Mouse (Mus musculus) forebrain, embryonic 16.5 days (tissue): ENCODE results near the gene Chid1. TPM values are rescaled to one million over a fixed set of nuclear protein-coding genes. Genes with fewer than 3 reads are reported as not detected.
A peak's percentile ranks its signal among the peaks of the same experiment; 100 is the strongest.
"Not testable (repeated sequence)": the region's sequence is repeated elsewhere in the genome, so short reads cannot be mapped to it uniquely, and the experiment has no call there.

Experiments used
- ATAC-seq: fragments of 200-750 bp; cut with Nextera tagmentation; 2 replicates; pipeline ENCODE4 v1.8.0; 2017; ENCODE audit warnings: mild to moderate bottlenecking, moderate library complexity
- H3K27ac ChIP-seq: fragments of 300-500 bp; sonication (generic); 2 replicates; pipeline ENCODE4 v1.5.1; 2014; ENCODE audit warnings: low read length, control low read depth
- H3K27me3 ChIP-seq: fragments of 300-500 bp; sonication (generic); replicated peaks from 2 replicates; pipeline ENCODE4 v1.6.1; 2014; ENCODE audit warnings: low read length; ENCODE audit not compliant: control insufficient read depth, insufficient read depth
- H3K36me3 ChIP-seq: fragments of 300-500 bp; sonication (generic); 2 replicates; pipeline ENCODE4 v1.6.1; 2014; ENCODE audit not compliant: control insufficient read depth, insufficient read depth
- H3K4me1 ChIP-seq: fragments of 300-500 bp; sonication (generic); replicated peaks from 2 replicates; pipeline ENCODE4 v1.6.1; 2014; ENCODE audit warnings: low read length; ENCODE audit not compliant: control insufficient read depth, insufficient read depth
- H3K4me2 ChIP-seq: fragments of 300-500 bp; sonication (generic); 2 replicates; pipeline ENCODE4 v1.6.1; 2014; ENCODE audit warnings: mild to moderate bottlenecking, low read length, control low read depth
- H3K4me3 ChIP-seq: fragments of 300-500 bp; sonication (generic); replicated peaks from 2 replicates; pipeline ENCODE4 v1.5.1; 2014; ENCODE audit warnings: mild to moderate bottlenecking, low read length, control low read depth
- H3K9ac ChIP-seq: fragments of 300-500 bp; sonication (generic); replicated peaks from 2 replicates; pipeline ENCODE4 v1.6.1; 2014; ENCODE audit warnings: low read depth, low read length, control low read depth
- H3K9me3 ChIP-seq: fragments of 300-500 bp; sonication (generic); 2 replicates; pipeline ENCODE4 v1.6.1; 2016; ENCODE audit warnings: low read length; ENCODE audit not compliant: control insufficient read depth
- WGBS: fragments of 180-500 bp; shearing (Covaris S2); extraction: QIAGEN DNeasy Blood & Tissue Kit; methylation state at CpG from one replicate; pipeline ENCODE4 v1.1.7; 2014; 5-methylcytosine and 5-hydroxymethylcytosine counted together
- polyA plus RNA-seq: library from polyadenylated mRNA; unstranded; fragments of >200 nt; fragmentation: Nextera tagmentation; extraction: Ambion mirVana; gene quantifications from 2 replicates; pipeline ENCODE4 v1.2.1, GENCODE M21; 2015

Chid1 gene
- polyA plus RNA-seq, 1 experiment from 2014 or later = 35.6 TPM

- WGBS = 91% methylated on average over 14 of the region's 14 CpGs
- H3K4me3 ChIP-seq = no peak overlapping the region
Measured at GRCm38 (mm10) chr7:141457236-141457635, 82.4 kb downstream of the Chid1 start.

DNA sequence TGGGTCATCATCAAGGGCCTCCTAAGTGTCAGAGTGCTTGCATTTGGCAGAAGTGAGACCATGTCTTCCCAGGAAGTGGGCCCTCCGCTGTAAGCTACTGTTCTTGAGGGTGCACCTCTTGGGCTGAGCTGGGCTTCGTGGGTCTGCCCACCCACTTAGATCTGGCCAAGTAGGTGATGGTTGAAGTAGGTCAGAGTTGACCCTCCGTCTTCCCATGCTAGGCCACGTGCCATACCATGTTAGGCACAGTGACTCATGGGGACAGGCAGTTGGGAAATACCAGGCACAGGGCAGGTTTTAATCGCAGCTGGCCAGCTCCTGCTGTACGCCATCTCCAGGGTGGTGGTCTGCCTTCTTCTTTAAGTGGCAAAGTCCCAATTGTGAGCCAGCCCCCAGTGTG, 82.9 kb downstream of the Chid1 start:
- no peak for ATAC-seq
- peaks cover under 1% of the 10 kb centered on the region for H3K36me3 ChIP-seq
- no peak overlapping the region for H3K27ac ChIP-seq
- peaks cover 15% of the 10 kb centered on the region for H3K27me3 ChIP-seq
- H3K4me2 ChIP-seq = no peak overlapping the region
- no peaks in the 10 kb centered on the region for H3K9me3 ChIP-seq
- WGBS = 89% methylated on average over 6 of the region's 6 CpGs
- H3K4me1 ChIP-seq = peaks cover 20% of the 10 kb centered on the region
- H3K4me3 ChIP-seq = no peak overlapping the region
- H3K9ac ChIP-seq = no peak overlapping the region

More at GRCm38 (mm10) chr7:141457236-141457635, 82.4 kb downstream of the Chid1 start:
- Histone ChIP-seq H3K36me3 (no peaks in the 10 kb centered on the region), H3K27me3 (peaks cover 16% of the 10 kb centered on the region), H3K27ac (no peak overlapping the region), H3K4me2 (no peak overlapping the region), H3K9me3 (no peaks in the 10 kb centered on the region), H3K9ac (no peak overlapping the region), H3K4me1 (peaks cover 22% of the 10 kb centered on the region)
- no peak for ATAC-seq

- Histone ChIP-seq H3K4me1 (peaks cover 16% of the 10 kb centered on the region), H3K27ac (peak overlapping the region; percentile 58; the same call in 1 of the 2 replicates), H3K36me3 (peaks cover 9% of the 10 kb centered on the region), H3K4me3 (peak overlapping the region; percentile 71), H3K9me3 (no peaks in the 10 kb centered on the region), H3K27me3 (peaks cover 5% of the 10 kb centered on the region), H3K4me2 (peak overlapping the region; percentile 97), H3K9ac (peak overlapping the region; percentile 77)
- ATAC-seq = peak; percentile 26
- WGBS = 2% methylated on average over 23 of the region's 23 CpGs
Measured at GRCm38 (mm10) chr7:141455610-141456314, 83.9 kb downstream of the Chid1 start.

GRCm38 (mm10) chr7:141454967-141455551, 84.6 kb downstream of the Chid1 start, which contains the start of gene Pnpla2:
Gene Pnpla2 (plus strand): TSS chr7:141455198.
- no peaks in the 10 kb centered on the region for H3K9me3 ChIP-seq
- ATAC-seq = peak; percentile 79
- peak within 1 kb of the TSS; percentile 58; the same call in 1 of the 2 replicates for H3K27ac ChIP-seq
- H3K4me3 ChIP-seq = peak within 1 kb of the TSS; percentile 71
- peaks cover 9% of the 10 kb centered on the region for H3K36me3 ChIP-seq
- peaks cover 16% of the 10 kb centered on the region for H3K4me1 ChIP-seq
- no peaks in the 10 kb centered on the region for H3K27me3 ChIP-seq
- H3K4me2 ChIP-seq = peak within 1 kb of the TSS; percentile 97
- peak within 1 kb of the TSS; percentile 77 for H3K9ac ChIP-seq
- 0% methylated on average over 42 of the region's 45 CpGs for WGBS

DNA sequence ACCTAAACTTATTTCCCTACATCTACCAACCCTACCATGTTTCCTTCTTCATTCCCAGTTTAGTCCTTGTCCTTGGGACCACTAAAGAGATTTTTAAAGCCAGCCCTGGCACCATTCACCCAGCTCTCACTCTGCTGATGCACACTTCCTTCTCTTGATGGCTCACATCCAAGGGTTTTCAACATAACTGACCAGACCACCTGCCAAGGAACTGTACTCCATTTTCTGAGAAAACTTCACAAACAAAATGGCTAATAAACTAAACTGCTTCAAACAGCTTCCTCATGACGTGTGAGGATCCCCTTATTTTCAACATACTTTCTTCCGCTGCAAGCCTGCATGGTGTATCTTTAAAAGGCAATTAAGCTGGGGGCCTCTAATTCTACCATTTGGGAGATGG, 86.0 kb downstream of the Chid1 start:
- 78% methylated on average over 2 of the region's 2 CpGs for WGBS

GRCm38 (mm10) chr7:141451928-141452327, 87.7 kb downstream of the Chid1 start:
- ATAC-seq = no peak
- no peak overlapping the region for H3K4me2 ChIP-seq
- no peaks in the 10 kb centered on the region for H3K9me3 ChIP-seq
- H3K4me3 ChIP-seq = no peak overlapping the region
- H3K27me3 ChIP-seq = no peaks in the 10 kb centered on the region
- no peak overlapping the region for H3K9ac ChIP-seq
- peaks cover 29% of the 10 kb centered on the region for H3K4me1 ChIP-seq
- H3K27ac ChIP-seq = no peak overlapping the region
- H3K36me3 ChIP-seq = peaks cover 12% of the 10 kb centered on the region

More for the DNA sequence above, 86.0 kb downstream of the Chid1 start:
- Histone ChIP-seq H3K4me3 (no peak overlapping the region), H3K36me3 (peaks cover 12% of the 10 kb centered on the region), H3K9me3 (no peaks in the 10 kb centered on the region), H3K9ac (no peak overlapping the region), H3K4me2 (no peak overlapping the region), H3K4me1 (peaks cover 22% of the 10 kb centered on the region), H3K27me3 (no peaks in the 10 kb centered on the region), H3K27ac (no peak overlapping the region)
- no peak for ATAC-seq

DNA sequence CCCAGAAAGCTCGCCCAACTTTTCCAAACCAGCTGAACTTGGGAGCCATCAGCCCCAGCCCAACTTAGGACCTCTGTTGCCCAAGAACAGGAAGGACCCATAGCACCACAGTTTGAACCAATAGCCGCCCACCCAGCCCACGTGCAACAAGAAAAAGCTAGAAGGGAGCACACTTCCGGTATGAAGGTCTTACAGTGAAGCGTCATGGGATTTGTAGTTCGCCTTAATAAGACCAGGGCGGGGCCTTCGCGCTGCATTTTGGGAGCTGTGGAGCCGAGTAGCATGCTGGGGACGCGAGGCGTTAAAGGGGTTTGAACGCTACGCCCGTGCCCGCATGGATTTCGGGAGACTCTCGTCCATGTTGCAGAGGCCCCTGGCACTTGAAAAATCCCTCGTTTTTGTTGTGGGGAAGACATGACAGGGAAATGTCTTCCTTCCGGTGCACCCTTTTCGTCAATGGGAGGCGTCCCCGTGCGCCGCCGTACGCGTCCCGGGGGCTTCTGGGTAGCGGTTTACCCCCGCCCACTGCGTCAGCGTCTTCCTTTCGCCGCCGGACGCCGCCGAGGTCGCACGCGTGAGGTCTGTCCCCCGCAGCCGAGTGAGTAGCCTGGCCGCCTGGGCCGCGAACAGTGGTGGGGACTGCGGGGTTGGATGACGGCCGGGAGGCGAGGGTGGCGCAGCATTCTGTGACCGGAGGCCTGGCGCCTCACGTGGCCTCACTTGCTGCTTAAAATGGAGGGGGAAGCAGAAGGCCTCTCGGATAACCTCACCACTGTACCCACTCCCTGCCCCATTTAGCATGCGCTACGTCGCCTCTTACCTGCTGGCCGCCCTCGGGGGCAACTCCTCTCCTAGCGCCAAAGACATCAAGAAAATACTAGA, 92.3 kb downstream of the Chid1 start, which contains the start of gene Rplp2:
Gene Rplp2, plus strand, starts transcription at position 261 of the 882 bp plus-strand sequence.
- peaks cover 26% of the 10 kb centered on the region for H3K4me1 ChIP-seq
- ATAC-seq = peak; percentile 95
- peak within 1 kb of the TSS; percentile 89 for H3K27ac ChIP-seq
- no peaks in the 10 kb centered on the region for H3K27me3 ChIP-seq
- peaks cover 12% of the 10 kb centered on the region for H3K36me3 ChIP-seq
- peak within 1 kb of the TSS; percentile 86 for H3K4me3 ChIP-seq
- under 1% methylated on average over 63 of the region's 63 CpGs for WGBS
- H3K4me2 ChIP-seq = peak within 1 kb of the TSS; percentile 70
- peak within 1 kb of the TSS; percentile 83 for H3K9ac ChIP-seq
- H3K9me3 ChIP-seq = no peaks in the 10 kb centered on the region

- H3K9ac ChIP-seq, H3K27ac ChIP-seq, ATAC-seq, H3K4me3 ChIP-seq, H3K36me3 ChIP-seq, H3K4me2 ChIP-seq, H3K9me3 ChIP-seq, H3K27me3 ChIP-seq: not testable (repeated sequence)
- WGBS = 83% methylated on average over 3 of the region's 3 CpGs
- H3K4me1 ChIP-seq = peaks cover 27% of the 10 kb centered on the region
Measured at GRCm38 (mm10) chr7:141446374-141446773, 93.3 kb downstream of the Chid1 start.

GRCm38 (mm10) chr7:141443828-141444237, 95.8 kb downstream of the Chid1 start, which contains the start of gene Pidd1:
Gene Pidd1 (minus strand): TSS chr7:141444025.
- H3K36me3 ChIP-seq = no peaks in the 10 kb centered on the region; the same call in 1 of the 2 replicates
- peaks cover 27% of the 10 kb centered on the region for H3K4me1 ChIP-seq
- no peak within 1 kb of the TSS for H3K27ac ChIP-seq
- peak within 1 kb of the TSS; percentile 62 for H3K4me2 ChIP-seq
- peak within 1 kb of the TSS; percentile 41 for H3K4me3 ChIP-seq
- ATAC-seq = peak; percentile 21; the same call in 1 of the 2 replicates
- 0% methylated on average over 25 of the region's 25 CpGs for WGBS
- no peaks in the 10 kb centered on the region for H3K27me3 ChIP-seq
- H3K9me3 ChIP-seq = no peaks in the 10 kb centered on the region
- H3K9ac ChIP-seq = peak within 1 kb of the TSS; percentile 44
